8 mouse cellular contexts compared by ENCODE assay signal in genomic region chr11:98781851-98782512, GRCm38 (mm10). TPM values are rescaled to one million over a fixed set of nuclear protein-coding genes. Genes with fewer than 3 reads are reported as not detected.
A peak's percentile ranks its signal among the peaks of the same experiment; 100 is the strongest.
DNase-seq lines count a peak whose midpoint lies in the region; ATAC-seq lines count a peak whose summit lies in the region.

No protein-coding gene starts in this region.

- no peaks in the 10 kb centered on the region for H3K36me3 ChIP-seq in liver, embryonic 13.5 days

- peak overlapping the region; percentile 17; the same call in 1 of the 2 replicates for H3K27ac ChIP-seq in liver, embryonic 13.5 days

- DNase-seq in cerebellum, adult 18-20 months: peak; percentile 45 to 55
- DNase-seq in cerebellum, adult 11 months: no peak
- DNase-seq in embryo, embryonic 10.5 days (ENCODE audit: low spot score): peak; percentile 79
- DNase-seq in heart, adult 18-20 months: peak; percentile 78 to 86
- peak; percentile 33 for DNase-seq in kidney, adult 18-20 months
- no peak for DNase-seq in liver, embryonic 13.5 days
- peak; percentile 82 to 85 for DNase-seq in right cerebral cortex, adult 2 months (ENCODE audit: low spot score in 2 of 2)
- DNase-seq in urinary bladder, postnatal 25 days (ENCODE audit: low spot score): no peak

- no peak for ATAC-seq in liver, embryonic 13.5 days (ENCODE audit: low read depth)

- peak overlapping the region; percentile 74; the same call in 1 of the 2 replicates for H3K9ac ChIP-seq in liver, embryonic 13.5 days

- H3K4me3 ChIP-seq in liver, embryonic 13.5 days (replicated peaks): no peak overlapping the region

- peaks cover 72% of the 10 kb centered on the region for H3K4me1 ChIP-seq in liver, embryonic 13.5 days (replicated peaks)

- H3K4me2 ChIP-seq in liver, embryonic 13.5 days: peak overlapping the region; percentile 80; the same call in 1 of the 2 replicates

- 28% methylated on average over 12 of the region's 14 CpGs for WGBS in liver, embryonic 13.5 days (ENCODE audit: insufficient replicate concordance)

- H3K27me3 ChIP-seq in liver, embryonic 13.5 days: 0 out of 2 replicates have a peak, but pooled peaks cover 3% of the 10 kb centered on the region

- H3K9me3 ChIP-seq in liver, embryonic 13.5 days (replicated peaks): no peaks in the 10 kb centered on the region

RNA-seq across cellular contexts. Expression of gene Nr1d1, which starts 6.8 kb away (rescaled TPM):
- total RNA-seq in heart, adult 18-20 months (2021): 10 to 100 TPM; 54.2 to 67.6 TPM
- polyA plus RNA-seq in liver, embryonic 13.5 days (2015; fragmentation: Nextera tagmentation; extraction: Ambion mirVana): 0.59 and 1.0 TPM in 2 replicates

RNA-seq across cellular contexts. Expression of gene Msl1, which starts 13.3 kb away (rescaled TPM):
- total RNA-seq in heart, adult 18-20 months (2021): 10 to 100 TPM; 71.7 to 73.3 TPM
- 6.8 and 6.9 TPM in 2 replicates for polyA plus RNA-seq in liver, embryonic 13.5 days (2015; fragmentation: Nextera tagmentation; extraction: Ambion mirVana)

RNA-seq across cellular contexts. Expression of gene Casc3, which starts 22.7 kb away (rescaled TPM):
- total RNA-seq in heart, adult 18-20 months (2021): 10 to 100 TPM; 17.2 to 19.3 TPM
- polyA plus RNA-seq in liver, embryonic 13.5 days (2015; fragmentation: Nextera tagmentation; extraction: Ambion mirVana): 13.3 and 16.1 TPM in 2 replicates

RNA-seq across cellular contexts. Expression of gene Thra, which starts 41.5 kb away (rescaled TPM):
- 100 to 1,000 TPM in 1 of 2 experiments, 10 to 100 TPM in 1; 99.7 to 103 TPM for total RNA-seq in heart, adult 18-20 months (2021)
- polyA plus RNA-seq in liver, embryonic 13.5 days (2015; fragmentation: Nextera tagmentation; extraction: Ambion mirVana): 8.8 and 9.8 TPM in 2 replicates

RNA-seq across cellular contexts. Expression of gene Med24, which starts 52.7 kb away (rescaled TPM):
- total RNA-seq in heart, adult 18-20 months (2021): 10 to 100 TPM; 42.0 to 44.2 TPM
- 27.6 and 36.0 TPM in 2 replicates for polyA plus RNA-seq in liver, embryonic 13.5 days (2015; fragmentation: Nextera tagmentation; extraction: Ambion mirVana)

Comparison
In these comparisons a context has a peak if more than half of its experiments do, and no peak if none do; other contexts are left out.
1. DNase-seq: peak in cerebellum, adult 18-20 months (2 of 2), embryo, embryonic 10.5 days (single experiment), heart, adult 18-20 months (2 of 2), kidney, adult 18-20 months (single experiment) and right cerebral cortex, adult 2 months (2 of 2); none in cerebellum, adult 11 months (single experiment), liver, embryonic 13.5 days (single experiment) and urinary bladder, postnatal 25 days (single experiment).